Mouse (Mus musculus) CD8-positive naive resting alpha-beta T cell, adult 57 days (primary cell): ENCODE results near the gene Syde2. TPM values are rescaled to one million over a fixed set of nuclear protein-coding genes. Genes with fewer than 3 reads are reported as not detected.

Experiments
- total RNA-seq: library from RNA; stranded (reverse); gene quantifications from one replicate; pipeline ENCODE4 v1.2.4, GENCODE M21; 2023

Gene Syde2
- 4.5 TPM for total RNA-seq

DNA sequence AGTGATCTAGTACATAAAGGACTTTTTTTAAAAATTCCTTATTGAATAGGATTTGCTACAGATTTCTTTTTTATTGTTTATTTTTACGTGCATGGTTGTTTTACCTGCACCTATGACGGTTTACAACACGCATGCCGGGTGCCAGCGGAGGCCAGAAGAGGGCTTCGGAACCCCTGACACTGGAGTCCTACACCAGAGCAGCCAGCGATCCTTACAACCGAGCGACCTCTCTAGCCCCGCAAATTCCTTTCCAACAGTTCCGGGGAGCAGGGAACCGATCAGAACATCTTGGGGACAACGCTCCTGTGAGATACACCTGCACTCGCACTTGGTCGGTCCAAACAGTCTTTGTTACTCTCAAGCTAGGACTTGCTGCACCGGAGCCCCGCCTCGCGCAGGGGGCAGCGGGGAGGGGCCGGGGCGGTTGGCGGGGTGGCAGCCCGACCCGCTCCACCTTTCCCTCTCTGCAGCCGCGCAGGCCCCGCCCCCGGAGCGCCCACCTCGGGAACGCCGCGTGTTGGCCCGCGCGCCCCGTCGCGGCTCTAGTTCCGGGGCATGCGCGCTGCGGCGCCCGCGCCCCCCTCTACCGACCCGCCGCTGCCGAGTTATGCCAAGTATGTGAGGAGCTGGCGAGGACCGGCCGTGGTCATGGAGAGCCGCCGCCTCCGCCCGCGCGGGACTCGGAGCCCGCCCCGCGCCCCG, at the start of gene Syde2:
TSS of gene Syde2 (plus strand) at position 603 of the 702 bp plus-strand sequence.

Other genes with a start within 250 kb of the Syde2 start
- gene Ddah1, start 229.2 kb upstream of the Syde2 start, total RNA-seq: not detected
- 66.9 TPM for gene Bcl10, start 65.1 kb upstream of the Syde2 start, total RNA-seq
- gene 2410004B18Rik, start 49.9 kb upstream of the Syde2 start, total RNA-seq: 45.1 TPM
- gene Wdr63, start 120.3 kb downstream of the Syde2 start, total RNA-seq: not detected
- 9.2 TPM for gene Mcoln3, start 129.6 kb downstream of the Syde2 start, total RNA-seq
- 36.8 TPM for gene Mcoln2, start 162.0 kb downstream of the Syde2 start, total RNA-seq
- gene Lpar3, start 233.1 kb downstream of the Syde2 start, total RNA-seq: not detected